Comparison of ENCODE assay signal across 29 mouse cellular contexts in the genomic region with DNA sequence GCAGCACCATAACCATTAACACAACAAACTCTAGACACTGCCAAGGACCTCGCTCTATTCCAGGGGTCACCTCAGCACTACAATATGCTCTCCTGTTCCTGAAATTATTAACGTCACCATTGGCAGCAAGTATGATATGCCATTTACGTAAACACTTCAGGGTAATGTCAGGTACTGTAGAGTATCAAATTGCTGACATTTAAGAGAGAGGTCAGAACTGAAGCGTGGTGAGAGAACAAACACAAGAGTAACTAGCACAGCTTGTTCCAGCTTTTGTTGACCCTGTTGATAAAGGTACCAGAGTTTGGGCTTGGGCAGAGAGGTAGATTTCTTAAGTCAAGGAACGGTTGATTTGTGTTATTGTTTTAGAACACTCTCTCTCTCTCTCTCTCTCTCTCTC. TPM values are rescaled to one million over a fixed set of nuclear protein-coding genes. Genes with fewer than 3 reads are reported as not detected.
DNase-seq lines count a peak whose midpoint lies in the region; ATAC-seq lines count a peak whose summit lies in the region.
"Had no signal": no experiment of that assay in that cellular context is flagged by ENCODE, and none has a peak within 500 bp of the region (broad histone marks: within the 10 kb centered on the region; RNA-seq: fewer than 3 reads in every experiment).

No protein-coding gene starts in this region.

- H3K4me2 ChIP-seq in lung, embryonic 15.5 days, result no peak overlapping the region
- no peak overlapping the region for H3K4me2 ChIP-seq in stomach, embryonic 15.5 days
- H3K4me2 ChIP-seq: forebrain, embryonic 13.5 days; heart, embryonic 13.5 days; hindbrain, embryonic 15.5 days; liver, embryonic 11.5 days; midbrain, embryonic 12.5 days; neural tube, embryonic 12.5 days had no signal

- peaks cover 28% of the 10 kb centered on the region for H3K27me3 ChIP-seq in lung, embryonic 15.5 days
- peaks cover 5% of the 10 kb centered on the region for H3K27me3 ChIP-seq in stomach, embryonic 15.5 days (replicated peaks)
- H3K27me3 ChIP-seq: hindbrain, embryonic 15.5 days; midbrain, embryonic 12.5 days; neural tube, embryonic 12.5 days had no signal

- no peak overlapping the region for H3K9ac ChIP-seq in lung, embryonic 15.5 days
- H3K9ac ChIP-seq in stomach, embryonic 15.5 days, result no peak overlapping the region
- H3K9ac ChIP-seq: forebrain, embryonic 13.5 days; heart, embryonic 13.5 days; hindbrain, embryonic 15.5 days; midbrain, embryonic 12.5 days; neural tube, embryonic 12.5 days had no signal

- 0 out of 2 replicates have a peak, but pooled peaks cover 16% of the 10 kb centered on the region for H3K4me1 ChIP-seq in lung, embryonic 15.5 days
- H3K4me1 ChIP-seq in stomach, embryonic 15.5 days, result peaks cover 12% of the 10 kb centered on the region

- peak; percentile 46 for DNase-seq in heart, adult 11 months
- no peak for DNase-seq in heart, adult 9 months (ENCODE audit: low spot score in 2 of 2)
- DNase-seq in lung, postnatal 14 days, result no peak
- DNase-seq in lung, postnatal 10 days, result peak; percentile 14
- DNase-seq in retina, postnatal 1 day, result no peak
- DNase-seq: adrenal gland, adult 8-10 months; cerebellum, adult 8-10 months; cerebellum, postnatal 25 days; gastrocnemius, postnatal 14 days; heart, adult 18-20 months; heart, postnatal 14 days; kidney, adult 2 months; layer of hippocampus, postnatal 36 days; right cerebral cortex, postnatal 4 days had no signal

- no peak overlapping the region for H3K4me3 ChIP-seq in lung, embryonic 15.5 days
- H3K4me3 ChIP-seq in stomach, embryonic 15.5 days (replicated peaks), result no peak overlapping the region
- H3K4me3 ChIP-seq: forebrain, embryonic 13.5 days; heart, embryonic 13.5 days; hindbrain, embryonic 10.5 days; hindbrain, embryonic 15.5 days; megakaryocyte, embryonic 14.5 days; midbrain, embryonic 12.5 days; myocyte; neural tube, embryonic 12.5 days had no signal

- no peak overlapping the region for H3K27ac ChIP-seq in lung, embryonic 15.5 days
- H3K27ac ChIP-seq in stomach, embryonic 15.5 days, result no peak overlapping the region
- H3K27ac ChIP-seq: forebrain, embryonic 13.5 days; heart, embryonic 13.5 days; hindbrain, embryonic 10.5 days; hindbrain, embryonic 15.5 days; midbrain, embryonic 12.5 days; neural tube, embryonic 12.5 days had no signal

- ATAC-seq in lung, embryonic 15.5 days (ENCODE audit: borderline replicate concordance, extremely low read depth, low FRiP score, low TSS enrichment), result peak; percentile 47; the same call in 1 of the 2 replicates
- peak; percentile 68; the same call in 1 of the 2 replicates for ATAC-seq in stomach, embryonic 15.5 days (ENCODE audit: insufficient read depth, low FRiP score, low read depth)
- ATAC-seq in megakaryocyte, adult 5-6 weeks (ENCODE audit: poor library complexity, severe bottlenecking), result no peak
- ATAC-seq: forebrain, embryonic 13.5 days; inflammation-experienced regulatory T-cells, adult 6 months had no signal

- H3K36me3 ChIP-seq in lung, embryonic 15.5 days, result no peaks in the 10 kb centered on the region
- H3K36me3 ChIP-seq in stomach, embryonic 15.5 days, result no peaks in the 10 kb centered on the region
- H3K36me3 ChIP-seq: G1E; heart, embryonic 13.5 days; hindbrain, embryonic 10.5 days; hindbrain, embryonic 15.5 days; midbrain, embryonic 12.5 days; neural tube, embryonic 12.5 days had no signal

- 39% methylated on average over 5 of the region's 5 CpGs for WGBS in lung, embryonic 15.5 days
- WGBS in stomach, embryonic 15.5 days, result 43% methylated on average over 5 of the region's 5 CpGs

- H3K9me3 ChIP-seq in lung, embryonic 15.5 days, result no peaks in the 10 kb centered on the region
- no peaks in the 10 kb centered on the region for H3K9me3 ChIP-seq in stomach, embryonic 15.5 days
- H3K9me3 ChIP-seq: forebrain, embryonic 13.5 days; G1E; heart, embryonic 13.5 days; hindbrain, embryonic 10.5 days; hindbrain, embryonic 15.5 days; megakaryocyte, embryonic 14.5 days; midbrain, embryonic 12.5 days; neural tube, embryonic 12.5 days had no signal

RNA-seq across cellular contexts. Expression of a gene that starts 3.9 kb away (rescaled TPM):
- polyA plus RNA-seq in lung, embryonic 15.5 days (2015; fragmentation: Nextera tagmentation; extraction: Ambion mirVana), result 2.2 and 2.3 TPM in 2 replicates
- polyA plus RNA-seq in stomach, embryonic 15.5 days (2015; fragmentation: Nextera tagmentation; extraction: Ambion mirVana), result 0.58 and 0.72 TPM in 2 replicates
- total RNA-seq in megakaryocyte, adult 5-6 weeks (2015), result not detected in 2 replicates
- total RNA-seq in megakaryocyte, adult 5-6 weeks (2017), result not detected in 2 replicates
- total RNA-seq: G1E; gastrocnemius, postnatal 14 days had no signal
- polyA plus RNA-seq: G1E; inflammation-experienced regulatory T-cells, adult 6 months; large intestine, adult 2 months; liver, embryonic 11.5 days had no signal

Comparison
In these comparisons a context has a peak if more than half of its experiments do, and no peak if none do; other contexts are left out.
1. DNase-seq: peak in heart, adult 11 months (single experiment) and lung, postnatal 10 days (single experiment); none in heart, adult 9 months (0 of 2), lung, postnatal 14 days (single experiment) and retina, postnatal 1 day (single experiment).